Mouse (Mus musculus) heart, adult 2 months (tissue): Measurements from ENCODE around the gene Zfp11.

ENCODE experiments used
- CTCF ChIP-seq: fragments of 200-600 bp; IDR thresholded peaks from 2 replicates; pipeline ENCODE4 v1.8.1; 2022; ENCODE audit warnings: antibody characterized with exemption, mild to moderate bottlenecking, moderate library complexity
- EP300 ChIP-seq: fragments of 200-500 bp; IDR thresholded peaks from 2 replicates; pipeline ENCODE4 v1.6.1; 2011; ENCODE audit warnings: low read depth, low read length, control low read depth; ENCODE audit not compliant: insufficient read depth
- POLR2A ChIP-seq: fragments of 200-500 bp; IDR thresholded peaks from 2 replicates; pipeline ENCODE4 v1.6.1; 2011; ENCODE audit warnings: mild to moderate bottlenecking, low read depth, low read length, control low read depth; ENCODE audit not compliant: insufficient read depth

DNA sequence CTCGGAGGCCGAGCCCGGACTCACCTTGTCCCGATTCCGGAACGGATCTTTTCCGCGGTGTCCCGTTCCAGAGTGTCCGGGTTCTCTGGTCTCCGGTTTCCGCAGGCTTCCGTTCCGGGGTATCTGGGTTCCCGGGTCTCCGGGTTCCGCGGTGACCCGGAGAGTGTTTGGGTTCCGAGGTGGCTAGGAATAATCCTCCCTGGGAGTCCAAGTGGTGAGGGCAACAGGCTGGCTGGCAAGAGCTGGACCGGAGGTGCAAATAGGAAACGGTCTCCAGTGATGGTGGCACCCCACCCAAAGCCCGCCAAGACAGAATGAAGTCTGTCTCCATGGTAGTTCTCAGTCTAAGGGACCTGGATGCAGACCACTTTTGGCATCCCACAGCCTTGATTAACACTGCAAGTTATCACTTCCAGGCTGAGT, at the start of gene Zfp11:
- no peak for TF ChIP-seq EP300
- TF ChIP-seq CTCF = no peak
- peak; percentile 92 for TF ChIP-seq POLR2A
